Mouse (Mus musculus) CH12.LX (cell line): ENCODE results near the gene Lrig1.

Experiments used
- BHLHE40 ChIP-seq: IDR thresholded peaks from 2 replicates; pipeline ENCODE4 v1.6.1; 2011; ENCODE audit warnings: mild to moderate bottlenecking, low read depth, low read length, improper control_type of control experiment
- CTCF ChIP-seq, 2 experiments: IDR thresholded peaks in 1 of 2; conservative IDR thresholded peaks in 1 of 2; 2 replicates each; pipeline ENCODE4 v1.5.1; 2011 to 2012; ENCODE audit warnings: low read depth in 2 of 2, low read length in 2 of 2, improper control_type of control experiment in 1 of 2, inconsistent platforms in 1 of 2, mild to moderate bottlenecking in 1 of 2, moderate library complexity in 1 of 2
- E2F4 ChIP-seq: IDR thresholded peaks from 2 replicates; pipeline ENCODE4 v1.6.1; 2011; ENCODE audit warnings: low read depth, low read length, improper control_type of control experiment; ENCODE audit not compliant: insufficient replicate concordance
- POLR2A ChIP-seq: IDR thresholded peaks from 2 replicates; pipeline ENCODE4 v1.6.1; 2011; ENCODE audit warnings: low read depth, mild to moderate bottlenecking, improper control_type of control experiment, low read length
- POLR2AphosphoS2 ChIP-seq: IDR thresholded peaks from 2 replicates; pipeline ENCODE4 v1.6.1; 2011; ENCODE audit warnings: low read depth, low read length, improper control_type of control experiment
- TBP ChIP-seq: conservative IDR thresholded peaks from 2 replicates; pipeline ENCODE4 v1.6.1; 2011; ENCODE audit warnings: low read depth, low read length, improper control_type of control experiment

DNA sequence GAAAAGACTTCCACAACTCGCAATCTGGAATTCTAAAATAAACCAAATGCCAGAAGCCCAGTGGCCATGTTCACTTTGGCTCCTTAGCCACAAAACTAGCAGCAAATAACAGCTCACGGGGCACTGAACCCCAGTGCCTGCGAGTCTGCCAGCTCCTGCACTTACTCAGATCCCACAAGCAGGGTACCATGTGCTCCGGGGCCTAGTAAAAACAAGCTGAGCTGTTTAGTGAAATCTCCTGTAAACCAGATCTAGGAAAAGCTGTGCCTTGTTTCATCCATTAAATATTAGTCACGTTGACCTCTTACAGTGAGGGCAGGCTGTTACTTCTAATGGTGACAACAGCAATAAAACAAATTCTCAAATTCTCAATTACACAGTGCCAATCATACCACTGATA, 81.3 kb downstream of the Lrig1 start:
- TF ChIP-seq POLR2A, result no peak
- no peak for TF ChIP-seq E2F4
- TF ChIP-seq CTCF (conservative IDR thresholded peaks at IDR 0.05 in 1 of 2, IDR thresholded peaks at IDR 0.05 in 1 of 2; ENCODE audit: low read depth in 2 of 2, low read length in 2 of 2), result no peak
- TF ChIP-seq POLR2AphosphoS2, result no peak
- no peak for TF ChIP-seq TBP
- no peak for TF ChIP-seq BHLHE40
